Mouse (Mus musculus) embryonic facial prominence, embryonic 11.5 days (tissue): ENCODE measurements around the gene Slc29a1. TPM values are rescaled to one million over a fixed set of nuclear protein-coding genes. Genes with fewer than 3 reads are reported as not detected.

Experiments
- ATAC-seq: fragments of 200-750 bp; cut with Nextera tagmentation; replicated peaks from 2 replicates; pipeline ENCODE4 v1.8.0; 2017; ENCODE audit warnings: low read depth; ENCODE audit not compliant: insufficient number of reproducible peaks, low FRiP score, low TSS enrichment
- DNase-seq: peaks from one replicate; pipeline ENCODE4 v3.0.0-alpha.2; 2015; ENCODE audit warnings: low spot score
- H3K27ac ChIP-seq: fragments of 300-500 bp; sonication (generic); replicated peaks from 2 replicates; pipeline ENCODE4 v1.5.1; 2014; ENCODE audit warnings: mild to moderate bottlenecking, low read depth, low read length, control low read depth
- H3K27me3 ChIP-seq: fragments of 300-500 bp; sonication (generic); 2 replicates; pipeline ENCODE4 v1.6.1; 2014; ENCODE audit warnings: mild to moderate bottlenecking, low read length, moderate library complexity, mixed read lengths; ENCODE audit not compliant: control insufficient read depth, insufficient read depth
- H3K36me3 ChIP-seq: fragments of 300-500 bp; sonication (generic); replicated peaks from 2 replicates; pipeline ENCODE4 v1.6.1; 2014; ENCODE audit warnings: low read depth, mild to moderate bottlenecking, low read length, moderate library complexity, mixed read lengths; ENCODE audit not compliant: control insufficient read depth, insufficient read depth
- H3K4me1 ChIP-seq: fragments of 300-500 bp; sonication (generic); 2 replicates; pipeline ENCODE4 v1.6.1; 2014; ENCODE audit warnings: low read length, mixed read lengths; ENCODE audit not compliant: control insufficient read depth, insufficient read depth
- H3K4me2 ChIP-seq: fragments of 300-500 bp; sonication (generic); 2 replicates; pipeline ENCODE4 v1.6.1; 2014; ENCODE audit warnings: low read depth, mild to moderate bottlenecking, control low read depth, low read length, moderate library complexity
- H3K4me3 ChIP-seq: fragments of 300-500 bp; sonication (generic); 2 replicates; pipeline ENCODE4 v1.5.1; 2014; ENCODE audit warnings: low read depth, low read length, control low read depth
- H3K9ac ChIP-seq: fragments of 300-500 bp; sonication (generic); replicated peaks from 2 replicates; pipeline ENCODE4 v1.6.1; 2014; ENCODE audit warnings: mild to moderate bottlenecking, control low read depth, low read length
- H3K9me3 ChIP-seq: fragments of 300-500 bp; sonication (generic); replicated peaks from 2 replicates; pipeline ENCODE4 v1.6.1; 2016; ENCODE audit warnings: mild to moderate bottlenecking, low read length, inconsistent platforms, mixed read lengths; ENCODE audit not compliant: control insufficient read depth
- WGBS: fragments of 180-500 bp; shearing (Covaris S2); extraction: QIAGEN DNeasy Blood & Tissue Kit; methylation state at CpG from one replicate; pipeline ENCODE4 v1.1.7; 2014; 5-methylcytosine and 5-hydroxymethylcytosine counted together
- polyA plus RNA-seq: library from polyadenylated mRNA; unstranded; fragments of >200 nt; fragmentation: Nextera tagmentation; extraction: Ambion mirVana; gene quantifications from 2 replicates; pipeline ENCODE4 v1.2.1, GENCODE M21; 2014

Slc29a1 gene
- polyA plus RNA-seq, 1 experiment from 2014 or later, result 52.5 TPM

DNA sequence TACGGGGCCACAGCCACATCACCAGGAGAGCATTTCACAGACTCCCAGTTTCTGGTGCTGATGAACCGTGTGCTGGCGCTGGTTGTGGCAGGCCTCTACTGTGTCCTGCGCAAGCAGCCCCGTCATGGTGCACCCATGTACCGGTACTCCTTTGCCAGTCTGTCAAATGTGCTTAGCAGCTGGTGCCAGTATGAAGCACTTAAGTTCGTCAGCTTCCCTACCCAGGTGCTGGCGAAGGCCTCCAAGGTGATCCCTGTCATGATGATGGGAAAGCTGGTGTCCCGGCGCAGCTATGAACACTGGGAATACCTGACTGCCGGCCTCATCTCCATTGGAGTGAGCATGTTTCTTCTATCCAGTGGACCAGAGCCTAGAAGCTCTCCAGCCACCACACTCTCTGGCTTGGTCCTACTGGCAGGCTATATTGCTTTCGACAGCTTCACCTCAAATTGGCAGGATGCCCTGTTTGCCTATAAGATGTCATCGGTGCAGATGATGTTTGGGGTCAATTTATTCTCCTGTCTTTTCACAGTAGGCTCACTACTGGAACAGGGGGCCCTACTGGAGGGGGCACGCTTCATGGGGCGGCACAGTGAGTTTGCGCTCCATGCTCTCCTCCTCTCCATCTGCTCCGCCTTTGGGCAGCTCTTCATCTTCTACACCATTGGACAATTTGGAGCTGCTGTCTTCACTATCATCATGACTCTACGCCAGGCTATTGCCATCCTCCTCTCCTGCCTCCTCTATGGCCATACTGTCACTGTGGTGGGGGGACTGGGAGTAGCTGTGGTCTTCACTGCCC, 32.8 kb downstream of the Slc29a1 start:
- no peak for ATAC-seq
- peak overlapping the region; percentile 5; the same call in 1 of the 2 replicates for H3K4me3 ChIP-seq
- no peaks in the 10 kb centered on the region for H3K27me3 ChIP-seq
- H3K9me3 ChIP-seq, result no peaks in the 10 kb centered on the region
- no peak for DNase-seq
- WGBS, result 72% methylated on average over 18 of the region's 18 CpGs
- peaks cover 7% of the 10 kb centered on the region for H3K4me1 ChIP-seq
- peaks cover 29% of the 10 kb centered on the region for H3K36me3 ChIP-seq
- no peak overlapping the region for H3K4me2 ChIP-seq
- H3K27ac ChIP-seq, result no peak overlapping the region
- no peak overlapping the region for H3K9ac ChIP-seq

DNA sequence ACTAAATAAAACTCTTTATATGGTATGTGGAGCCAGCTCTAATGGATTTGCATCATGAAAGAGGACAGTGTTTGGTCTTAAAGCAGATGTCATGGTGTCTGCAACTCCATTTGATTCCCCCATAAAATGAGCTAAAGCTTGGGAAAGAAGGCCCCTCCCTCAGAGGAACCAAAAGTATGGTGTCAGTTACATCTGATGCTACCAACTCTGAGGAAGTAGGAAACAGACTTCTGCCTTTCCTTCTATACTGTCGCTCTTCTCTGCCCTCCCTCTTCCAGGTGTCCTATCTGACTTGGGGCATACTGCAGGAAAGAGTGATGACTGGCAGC, 33.4 kb downstream of the Slc29a1 start:
- H3K27ac ChIP-seq, result no peak overlapping the region
- 72% methylated on average over 1 of the region's 1 CpGs for WGBS
- H3K4me3 ChIP-seq, result no peak overlapping the region
- peaks cover 7% of the 10 kb centered on the region for H3K4me1 ChIP-seq
- DNase-seq, result no peak
- no peaks in the 10 kb centered on the region for H3K9me3 ChIP-seq
- no peak overlapping the region for H3K9ac ChIP-seq
- no peaks in the 10 kb centered on the region for H3K27me3 ChIP-seq
- no peak overlapping the region for H3K4me2 ChIP-seq
- ATAC-seq, result no peak
- H3K36me3 ChIP-seq, result peaks cover 26% of the 10 kb centered on the region

GRCm38 (mm10) chr17:45565103-45565502, 34.3 kb downstream of the Slc29a1 start:
- ATAC-seq (no peak), DNase-seq (no peak)
- 94% methylated on average over 11 of the region's 11 CpGs for WGBS
- Histone ChIP-seq H3K9me3 (no peaks in the 10 kb centered on the region), H3K27me3 (no peaks in the 10 kb centered on the region), H3K27ac (no peak overlapping the region), H3K4me1 (peaks cover 7% of the 10 kb centered on the region), H3K9ac (peak overlapping the region; percentile 91), H3K4me2 (peak overlapping the region; percentile 93), H3K4me3 (peak overlapping the region; percentile 78), H3K36me3 (peaks cover 18% of the 10 kb centered on the region)

DNA sequence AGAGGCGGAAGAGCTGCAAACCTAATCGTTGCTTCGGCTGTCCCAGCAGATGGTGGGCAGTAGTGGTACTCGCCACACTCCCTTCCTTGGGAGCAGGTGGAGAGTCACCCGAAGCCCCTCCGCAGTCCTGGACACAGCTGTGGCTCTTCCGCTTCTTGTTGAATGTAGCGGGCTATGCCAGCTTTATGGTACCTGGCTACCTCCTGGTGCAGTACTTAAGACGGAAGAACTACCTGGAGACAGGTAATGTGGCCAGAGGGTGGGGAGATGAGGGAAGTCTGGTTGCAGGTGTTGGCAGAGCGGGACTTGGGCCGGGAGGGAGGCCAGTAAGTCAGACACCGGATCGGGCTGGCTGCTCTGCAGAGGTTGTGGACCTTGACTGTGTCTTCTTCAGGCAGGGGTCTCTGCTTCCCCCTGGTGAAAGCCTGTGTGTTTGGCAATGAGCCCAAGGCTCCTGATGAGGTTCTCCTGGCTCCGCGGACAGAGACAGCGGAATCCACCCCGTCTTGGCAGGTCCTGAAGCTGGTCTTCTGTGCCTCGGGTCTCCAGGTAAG, 34.8 kb downstream of the Slc29a1 start:
- Histone ChIP-seq H3K9me3 (no peaks in the 10 kb centered on the region), H3K27ac (peak overlapping the region; percentile 78), H3K4me1 (peaks cover 7% of the 10 kb centered on the region), H3K4me2 (peak overlapping the region; percentile 93), H3K36me3 (peaks cover 13% of the 10 kb centered on the region), H3K27me3 (no peaks in the 10 kb centered on the region), H3K9ac (peak overlapping the region; percentile 91), H3K4me3 (peak overlapping the region; percentile 78)
- 10% methylated on average over 17 of the region's 18 CpGs for WGBS
- no peak; the same call in 1 of the 2 replicates for ATAC-seq
- DNase-seq, result no peak

GRCm38 (mm10) chr17:45563655-45564530, 35.5 kb downstream of the Slc29a1 start, which contains the start of gene Slc35b2:
Slc35b2 (plus strand) TSS chr17:45563874.
- DNase-seq (peak; percentile 92), ATAC-seq (peak; percentile 69)
- H3K4me1 ChIP-seq, result peaks cover 7% of the 10 kb centered on the region
- peaks cover 6% of the 10 kb centered on the region for H3K36me3 ChIP-seq
- H3K9me3 ChIP-seq, result no peaks in the 10 kb centered on the region
- peak within 1 kb of the TSS; percentile 78 for H3K4me3 ChIP-seq
- peak within 1 kb of the TSS; percentile 93 for H3K4me2 ChIP-seq
- WGBS, result 1% methylated on average over 48 of the region's 61 CpGs
- peak within 1 kb of the TSS; percentile 78 for H3K27ac ChIP-seq
- no peaks in the 10 kb centered on the region for H3K27me3 ChIP-seq
- H3K9ac ChIP-seq, result peak within 1 kb of the TSS; percentile 91

DNA sequence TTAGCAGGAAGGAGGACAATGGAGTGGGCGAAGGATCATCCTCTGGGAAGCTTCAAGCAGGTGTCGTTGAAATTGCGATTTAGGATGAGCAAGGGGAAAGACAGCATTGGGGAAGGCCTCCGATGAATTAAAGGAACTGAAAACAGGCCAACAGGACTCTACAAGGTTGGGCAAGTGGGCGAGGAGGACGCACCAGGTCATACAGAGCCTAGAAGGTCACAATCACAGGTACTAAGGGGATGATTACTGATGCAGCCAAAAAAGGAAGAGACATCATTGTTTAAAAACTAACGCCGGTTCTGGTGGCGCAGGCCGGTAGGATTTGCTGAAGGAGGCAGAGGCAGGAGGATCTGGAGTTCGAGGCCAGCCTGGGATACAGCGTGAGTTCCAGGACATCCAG, 36.2 kb downstream of the Slc29a1 start:
- Histone ChIP-seq H3K27me3 (no peaks in the 10 kb centered on the region), H3K36me3 (peaks cover 5% of the 10 kb centered on the region), H3K27ac (peak overlapping the region; percentile 78; the same call in 1 of the 2 replicates), H3K9me3 (no peaks in the 10 kb centered on the region), H3K4me3 (no peak overlapping the region; the same call in 1 of the 2 replicates), H3K4me1 (peaks cover 7% of the 10 kb centered on the region; the same call in 1 of the 2 replicates), H3K9ac (no peak overlapping the region), H3K4me2 (peak overlapping the region; percentile 93; the same call in 1 of the 2 replicates)
- WGBS, result 78% methylated on average over 12 of the region's 12 CpGs
- DNase-seq, result no peak
- no peak for ATAC-seq

GRCm38 (mm10) chr17:45559732-45560525, 39.5 kb downstream of the Slc29a1 start:
- DNase-seq (no peak), ATAC-seq (no peak)
- Histone ChIP-seq H3K36me3 (no peaks in the 10 kb centered on the region), H3K9me3 (no peaks in the 10 kb centered on the region), H3K4me1 (peaks cover 7% of the 10 kb centered on the region), H3K9ac (no peak overlapping the region), H3K27ac (no peak overlapping the region), H3K27me3 (0 out of 2 replicates have a peak, but pooled peaks cover 2% of the 10 kb centered on the region), H3K4me2 (no peak overlapping the region), H3K4me3 (no peak overlapping the region)
- 87% methylated on average over 15 of the region's 15 CpGs for WGBS
